Mouse (Mus musculus) cerebellum, postnatal 10 days (tissue): ENCODE data around the gene Myl4.

Source experiments
- DNase-seq, 2 experiments: peaks; one replicate each; pipeline ENCODE4 v3.0.0; 2021; ENCODE audit warnings: mixed read lengths in 2 of 2

Myl4 gene

DNA sequence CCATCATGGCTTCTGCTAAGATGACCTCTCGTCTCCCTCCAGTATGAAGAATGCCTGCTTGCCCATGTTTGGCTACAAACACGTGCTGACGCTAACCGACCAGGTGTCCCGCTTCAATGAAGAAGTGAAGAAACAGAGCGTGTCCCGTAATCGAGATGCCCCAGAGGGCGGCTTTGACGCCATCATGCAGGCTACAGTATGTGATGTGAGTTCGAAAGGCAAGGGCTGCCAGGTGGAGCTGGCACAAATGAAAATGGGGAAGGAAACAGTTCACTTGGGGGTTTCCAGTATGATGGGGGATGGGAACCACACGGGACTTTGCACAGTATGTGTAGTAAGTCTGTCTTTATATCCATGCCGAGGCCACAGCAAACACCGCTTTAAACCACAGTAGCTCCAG is 86.5 kb downstream of the Myl4 start:
- no peak for DNase-seq

DNA sequence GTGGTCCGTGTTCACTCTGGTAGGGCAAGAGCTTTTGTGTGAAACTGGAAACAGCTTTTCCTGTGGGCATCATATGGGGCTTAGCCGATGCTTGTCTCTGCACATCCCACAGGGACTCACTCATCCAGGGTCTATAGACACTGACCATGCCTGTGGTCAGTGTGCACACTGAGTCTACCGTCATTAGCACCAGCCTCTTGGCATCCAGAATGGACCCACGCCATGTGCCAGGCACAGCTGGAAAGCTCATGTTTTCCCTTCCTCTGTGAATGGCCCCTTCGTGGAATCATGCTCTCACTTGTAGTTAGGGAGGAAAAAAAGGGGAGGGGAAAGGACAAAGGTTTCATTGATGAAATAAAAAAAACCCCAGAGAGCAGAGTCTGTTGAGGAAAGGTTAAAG is 87.5 kb downstream of the Myl4 start:
- DNase-seq: peak; percentile 41 to 50

DNA sequence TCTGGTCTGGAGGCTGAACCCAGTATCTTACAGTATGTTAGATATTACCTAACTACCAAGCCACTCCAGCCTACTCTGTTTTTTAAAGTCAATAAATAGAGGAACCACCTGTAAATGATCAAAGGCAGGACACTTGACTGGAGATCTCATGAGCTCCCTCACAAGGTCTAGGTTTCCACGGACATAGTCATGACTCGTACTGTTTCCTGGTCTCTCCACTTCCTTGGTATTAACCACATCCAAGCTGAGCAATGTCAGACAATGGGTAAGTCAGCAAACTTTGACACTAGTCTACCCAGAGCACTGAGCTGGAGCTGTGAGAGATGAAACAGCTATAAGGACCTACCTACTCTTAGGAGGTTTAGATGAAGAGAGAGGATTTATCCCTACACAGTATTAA is 88.4 kb downstream of the Myl4 start:
- DNase-seq: no peak

DNA sequence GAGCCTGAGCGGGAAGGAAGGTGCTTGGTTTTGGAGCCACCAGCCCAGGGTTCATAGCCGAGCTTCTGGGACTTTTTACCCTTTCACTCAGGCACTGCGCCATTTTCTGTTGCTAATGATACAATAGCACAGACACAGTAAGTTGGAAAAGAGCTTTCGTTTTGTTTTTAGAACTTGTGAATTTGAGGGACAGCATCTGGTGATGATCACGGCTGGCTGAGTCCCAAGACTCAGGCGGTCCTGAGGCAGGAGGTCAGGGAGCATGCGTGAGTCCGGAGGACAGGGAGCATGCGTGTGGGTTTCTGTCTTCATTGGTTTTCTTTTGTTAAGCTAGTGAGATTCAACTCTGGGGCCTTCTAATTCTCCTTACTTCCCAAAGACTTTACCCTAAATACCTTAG is 89.2 kb downstream of the Myl4 start:
- DNase-seq: no peak

DNA sequence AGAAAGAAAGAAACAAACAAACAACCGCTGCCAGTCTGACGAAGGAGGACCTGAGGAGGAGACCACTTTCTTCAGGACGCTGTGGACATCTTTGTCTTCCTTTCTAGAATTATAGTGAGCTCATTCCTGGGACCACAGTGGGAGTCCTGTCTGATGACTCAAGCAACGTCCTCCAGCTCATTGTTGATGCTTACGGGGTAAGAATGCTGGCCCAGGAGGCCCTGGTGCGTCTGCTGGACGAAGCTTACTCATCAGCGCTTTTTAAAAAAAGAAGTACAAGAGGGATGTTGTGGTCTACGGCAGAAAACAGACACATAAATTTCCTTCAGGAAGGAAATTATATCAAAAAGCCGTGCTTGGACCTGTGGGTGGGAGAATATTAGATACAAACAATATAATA is 90.4 kb downstream of the Myl4 start:
- no peak for DNase-seq

DNA sequence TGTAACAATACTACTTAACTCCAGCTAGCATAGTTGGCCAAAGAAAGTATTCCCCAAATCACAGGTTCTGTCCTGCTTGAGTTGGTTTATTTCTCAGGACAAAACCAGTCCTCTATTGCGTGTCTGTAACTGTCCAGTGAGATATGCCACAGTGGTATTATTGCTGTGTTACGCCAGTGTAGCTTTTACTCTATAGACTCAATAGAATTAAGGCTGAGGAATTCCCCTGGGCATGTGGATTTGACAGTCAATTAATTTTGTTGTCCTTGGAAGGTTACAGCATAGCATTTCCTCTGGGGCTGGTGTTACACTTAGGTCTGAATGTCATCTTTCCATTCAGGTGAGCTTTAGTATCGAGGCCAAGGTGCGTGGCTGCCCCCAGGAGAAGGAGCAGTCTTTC is 92.8 kb downstream of the Myl4 start:
- DNase-seq: no peak
